Mouse (Mus musculus): ENCODE results near the gene Birc5.

GRCm38 (mm10) chr11:117891581-117892175 lies 42.6 kb downstream of the Birc5 start:
- TF ChIP-seq POLR2AphosphoS2 (IDR thresholded peaks at IDR 0.05; ENCODE audit: insufficient read length, low read depth): no peak
- TF ChIP-seq CEBPB (IDR thresholded peaks at IDR 0.05; ENCODE audit: insufficient read depth, poor library complexity, severe bottlenecking): no peak
- TF ChIP-seq E2F4 (IDR thresholded peaks at IDR 0.05; ENCODE audit: insufficient read depth): no peak
- no peak for TF ChIP-seq POLR2A (IDR thresholded peaks at IDR 0.05; ENCODE audit: insufficient read length, low read depth)
- no peak for TF ChIP-seq MYOG (IDR thresholded peaks at IDR 0.05; ENCODE audit: control insufficient read depth in 1 of 3, insufficient read depth in 1 of 3, insufficient read length in 2 of 3, low read depth in 2 of 3)
- TF ChIP-seq MAX (IDR thresholded peaks at IDR 0.05; ENCODE audit: low read depth): no peak
